ENCODE assay signal across 21 mouse cellular contexts in genomic region chr6:21267897-21268296, GRCm38 (mm10). TPM values are rescaled to one million over a fixed set of nuclear protein-coding genes. Genes with fewer than 3 reads are reported as not detected.
"Had no signal": no experiment of that assay in that cellular context is flagged by ENCODE, and none has a peak within 500 bp of the region (broad histone marks: within the 10 kb centered on the region; RNA-seq: fewer than 3 reads in every experiment).

No protein-coding gene starts in this region.

- H3K4me2 ChIP-seq: lung, embryonic 14.5 days; midbrain, embryonic 12.5 days; neural tube, embryonic 13.5 days; neural tube, embryonic 15.5 days had no signal

- H3K36me3 ChIP-seq: midbrain, embryonic 10.5 days; midbrain, embryonic 12.5 days; neural tube, embryonic 13.5 days; neural tube, embryonic 15.5 days had no signal

- H3K9me3 ChIP-seq: midbrain, embryonic 10.5 days; midbrain, embryonic 12.5 days; neural tube, embryonic 13.5 days; neural tube, embryonic 15.5 days had no signal

- DNase-seq: lung, embryonic 14.5 days; lung, postnatal 10 days; lung, postnatal 4 days; midbrain, embryonic 14.5 days; retina, postnatal 1 day; right cerebral cortex, adult 18-20 months; right cerebral cortex, postnatal 25 days; right cerebral cortex, postnatal 4 days; spleen, adult 18-20 months; thymus, adult 18-20 months; thymus, postnatal 14 days; thymus, postnatal 36 days had no signal

- H3K27ac ChIP-seq: midbrain, embryonic 10.5 days; midbrain, embryonic 12.5 days; neural tube, embryonic 13.5 days; neural tube, embryonic 15.5 days had no signal

- H3K4me1 ChIP-seq: midbrain, embryonic 10.5 days; midbrain, embryonic 12.5 days; neural tube, embryonic 13.5 days; neural tube, embryonic 15.5 days had no signal

- H3K27me3 ChIP-seq: midbrain, embryonic 12.5 days; neural tube, embryonic 13.5 days; neural tube, embryonic 15.5 days had no signal

- H3K4me3 ChIP-seq: midbrain, embryonic 10.5 days; midbrain, embryonic 12.5 days; myocyte; neural tube, embryonic 13.5 days; neural tube, embryonic 15.5 days had no signal

- ATAC-seq: midbrain, embryonic 16.5 days had no signal

- H3K9ac ChIP-seq: lung, embryonic 14.5 days; midbrain, embryonic 12.5 days; neural tube, embryonic 13.5 days; neural tube, embryonic 15.5 days had no signal

RNA-seq across cellular contexts. Expression of gene Kcnd2, which starts 52.6 kb away (rescaled TPM):
- total RNA-seq: megakaryocyte, adult 5-6 weeks; megakaryocyte-erythroid progenitor cell, adult 5-6 weeks had no signal
- polyA plus RNA-seq: myocyte; thymus, postnatal 0 days had no signal
